Mouse (Mus musculus) hindbrain, embryonic 12.5 days (tissue): ENCODE data around the gene Col9a2. TPM values are rescaled to one million over a fixed set of nuclear protein-coding genes. Genes with fewer than 3 reads are reported as not detected.

Source experiments
- ATAC-seq: fragments of 200-750 bp; cut with Nextera tagmentation; 2 replicates; pipeline ENCODE4 v1.8.0; 2017; ENCODE audit warnings: moderate TSS enrichment; ENCODE audit not compliant: low FRiP score
- H3K27ac ChIP-seq: fragments of 300-500 bp; sonication (generic); 2 replicates; pipeline ENCODE4 v1.5.1; 2016; ENCODE audit warnings: mild to moderate bottlenecking
- H3K27me3 ChIP-seq: fragments of 300-500 bp; sonication (generic); 2 replicates; pipeline ENCODE4 v1.6.1; 2016; ENCODE audit warnings: mild to moderate bottlenecking
- H3K36me3 ChIP-seq: fragments of 300-500 bp; sonication (generic); 2 replicates; pipeline ENCODE4 v1.6.1; 2016; ENCODE audit warnings: mild to moderate bottlenecking
- H3K4me1 ChIP-seq: fragments of 300-500 bp; sonication (generic); 2 replicates; pipeline ENCODE4 v1.6.1; 2016
- H3K4me2 ChIP-seq: fragments of 300-500 bp; sonication (generic); replicated peaks from 2 replicates; pipeline ENCODE4 v1.6.1; 2016; ENCODE audit warnings: mild to moderate bottlenecking
- H3K4me3 ChIP-seq: fragments of 300-500 bp; sonication (generic); 2 replicates; pipeline ENCODE4 v1.5.1; 2016; ENCODE audit warnings: mild to moderate bottlenecking
- H3K9ac ChIP-seq: fragments of 300-500 bp; sonication (generic); 2 replicates; pipeline ENCODE4 v1.6.1; 2016; ENCODE audit warnings: mild to moderate bottlenecking, moderate library complexity
- H3K9me3 ChIP-seq: fragments of 300-500 bp; sonication (generic); replicated peaks from 2 replicates; pipeline ENCODE4 v1.6.1; 2016; ENCODE audit warnings: mild to moderate bottlenecking
- WGBS: fragments of 180-500 bp; shearing (Covaris S2); methylation state at CpG from one replicate; pipeline ENCODE4 v1.1.7; 2016; 5-methylcytosine and 5-hydroxymethylcytosine counted together
- polyA plus RNA-seq: library from polyadenylated mRNA; unstranded; fragments of >200 nt; fragmentation: Nextera tagmentation; extraction: Ambion mirVana; gene quantifications from 2 replicates; pipeline ENCODE4 v1.2.1, GENCODE M21; 2016

Gene Col9a2
- polyA plus RNA-seq, 1 experiment from 2014 or later, result 63.0 TPM

- Histone ChIP-seq H3K36me3 (no peaks in the 10 kb centered on the region), H3K9ac (no peak overlapping the region), H3K9me3 (no peaks in the 10 kb centered on the region), H3K27me3 (no peaks in the 10 kb centered on the region), H3K4me1 (peaks cover 15% of the 10 kb centered on the region), H3K4me3 (no peak overlapping the region), H3K4me2 (no peak overlapping the region), H3K27ac (no peak overlapping the region)
- WGBS, result 83% methylated on average over 11 of the region's 11 CpGs
- ATAC-seq, result no peak
Measured at GRCm38 (mm10) chr4:121010770-121011549, 28.2 kb upstream of the Col9a2 start.

DNA sequence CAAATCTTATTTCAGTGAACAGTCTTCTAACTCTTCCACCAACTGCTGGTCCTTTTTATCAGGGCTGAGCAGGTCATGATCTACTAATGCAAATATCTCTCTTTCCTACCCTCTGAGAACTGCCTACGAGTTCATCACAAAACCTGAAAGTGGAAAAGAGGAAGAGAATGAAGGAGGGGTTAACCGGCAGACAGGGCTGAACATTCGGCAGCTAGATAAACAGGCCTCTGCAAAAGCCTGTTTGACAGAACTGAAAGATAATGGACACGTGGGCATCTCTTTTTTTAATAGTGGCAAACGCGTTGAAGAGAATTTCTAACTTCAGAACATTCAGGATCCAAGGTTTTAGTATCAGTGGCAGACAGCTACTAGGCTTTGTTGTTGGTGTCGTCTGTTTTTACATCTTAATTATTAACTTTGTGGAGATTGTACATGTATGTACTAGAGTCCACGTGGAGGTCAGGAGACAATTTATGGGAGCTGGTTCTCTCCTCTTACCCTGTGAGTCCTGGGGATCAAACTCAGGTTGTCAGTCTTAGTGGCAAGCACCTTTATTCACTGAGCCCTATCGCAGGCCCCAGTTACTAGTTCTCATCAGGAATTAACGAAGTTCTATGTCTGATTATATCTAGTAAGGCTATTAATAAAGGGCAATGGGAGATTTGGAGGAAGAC is 24.5 kb upstream of the Col9a2 start:
- no peaks in the 10 kb centered on the region for H3K9me3 ChIP-seq
- no peak overlapping the region for H3K9ac ChIP-seq
- H3K4me3 ChIP-seq, result no peak overlapping the region
- no peaks in the 10 kb centered on the region for H3K27me3 ChIP-seq
- peaks cover 14% of the 10 kb centered on the region for H3K4me1 ChIP-seq
- peak overlapping the region; percentile 79; the same call in 1 of the 2 replicates for H3K4me2 ChIP-seq
- no peak overlapping the region for H3K27ac ChIP-seq
- no peaks in the 10 kb centered on the region for H3K36me3 ChIP-seq
- 82% methylated on average over 10 of the region's 10 CpGs for WGBS
- no peak for ATAC-seq

DNA sequence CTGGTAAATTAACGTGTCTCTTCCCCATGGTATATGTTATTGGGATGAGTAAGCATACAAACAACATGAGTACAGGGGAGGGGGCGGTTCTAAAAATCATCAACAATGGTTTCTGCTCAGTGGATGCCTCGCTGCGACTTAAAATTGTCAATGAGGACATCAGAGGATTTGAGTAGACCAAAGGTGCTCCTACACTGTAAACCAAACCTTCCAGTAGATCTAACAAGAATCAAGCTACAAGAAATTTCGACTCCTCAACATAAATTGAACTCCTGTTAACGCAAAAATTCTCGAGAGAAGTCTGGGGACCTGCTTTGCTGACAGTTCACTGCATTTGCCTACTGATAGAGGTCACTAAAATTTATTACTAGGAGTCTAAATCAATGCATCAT is 23.9 kb upstream of the Col9a2 start:
- WGBS, result 88% methylated on average over 7 of the region's 7 CpGs
- H3K27me3 ChIP-seq, result no peaks in the 10 kb centered on the region
- no peak for ATAC-seq
- 0 out of 2 replicates have a peak overlapping the region, but pooled peaks have one; percentile 91 for H3K9ac ChIP-seq
- no peaks in the 10 kb centered on the region for H3K36me3 ChIP-seq
- H3K4me2 ChIP-seq, result peak overlapping the region; percentile 79
- peaks cover 13% of the 10 kb centered on the region for H3K4me1 ChIP-seq
- no peak overlapping the region for H3K4me3 ChIP-seq
- no peak overlapping the region for H3K27ac ChIP-seq
- H3K9me3 ChIP-seq, result no peaks in the 10 kb centered on the region

GRCm38 (mm10) chr4:121016021-121016898 is 22.9 kb upstream of the Col9a2 start:
- Histone ChIP-seq H3K4me2 (peak overlapping the region; percentile 79), H3K36me3 (no peaks in the 10 kb centered on the region), H3K4me1 (peaks cover 11% of the 10 kb centered on the region), H3K4me3 (peak overlapping the region; percentile 77), H3K9me3 (no peaks in the 10 kb centered on the region), H3K27ac (peak overlapping the region; percentile 85), H3K9ac (peak overlapping the region; percentile 91), H3K27me3 (no peaks in the 10 kb centered on the region)
- WGBS, result 7% methylated on average over 39 of the region's 40 CpGs
- no peak; the same call in none of the 2 replicates for ATAC-seq

- H3K9ac ChIP-seq, result peak within 1 kb of the TSS; percentile 91
- no peaks in the 10 kb centered on the region for H3K36me3 ChIP-seq
- H3K27me3 ChIP-seq, result no peaks in the 10 kb centered on the region
- peak within 1 kb of the TSS; percentile 79 for H3K4me2 ChIP-seq
- ATAC-seq, result peak; percentile 97
- H3K4me3 ChIP-seq, result peak within 1 kb of the TSS; percentile 77
- no peaks in the 10 kb centered on the region for H3K9me3 ChIP-seq
- H3K27ac ChIP-seq, result peak within 1 kb of the TSS; percentile 85
- H3K4me1 ChIP-seq, result peaks cover 11% of the 10 kb centered on the region
- 0% methylated on average over 48 of the region's 48 CpGs for WGBS
Measured at GRCm38 (mm10) chr4:121016928-121017657, 22.1 kb upstream of the Col9a2 start, which contains the start of gene Smap2. Smap2 (minus strand) TSS chr4:121017247.

DNA sequence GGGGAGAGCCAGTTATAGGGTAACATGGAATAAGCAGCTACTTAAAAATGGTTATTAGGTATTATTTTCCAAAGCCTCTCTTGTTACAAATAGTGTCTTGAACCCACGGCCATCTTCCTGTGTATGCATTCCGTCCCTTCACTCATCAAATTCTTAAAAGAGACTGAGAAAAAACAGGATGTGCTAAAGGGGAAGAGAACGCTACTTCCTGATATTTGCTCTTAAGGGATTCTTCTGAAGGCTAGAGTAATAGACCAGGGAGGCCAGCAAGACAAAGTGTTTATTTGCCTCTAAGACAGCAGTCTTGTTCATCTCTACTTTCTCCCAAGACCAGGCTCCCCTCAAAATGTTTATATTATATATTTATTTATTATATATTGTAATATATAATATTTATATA is 20.9 kb upstream of the Col9a2 start:
- WGBS, result 90% methylated on average over 3 of the region's 3 CpGs
- H3K9me3 ChIP-seq, result no peaks in the 10 kb centered on the region
- ATAC-seq, result no peak

GRCm38 (mm10) chr4:121020040-121020790 is 19.0 kb upstream of the Col9a2 start:
- WGBS, result 83% methylated on average over 10 of the region's 10 CpGs
- no peak for ATAC-seq
- Histone ChIP-seq H3K27ac (no peak overlapping the region), H3K9ac (no peak overlapping the region), H3K4me2 (no peak overlapping the region), H3K9me3 (no peaks in the 10 kb centered on the region), H3K36me3 (no peaks in the 10 kb centered on the region), H3K4me3 (no peak overlapping the region), H3K4me1 (peaks cover 9% of the 10 kb centered on the region), H3K27me3 (no peaks in the 10 kb centered on the region)

More for the DNA sequence above, 20.9 kb upstream of the Col9a2 start:
- H3K27me3 ChIP-seq, result no peaks in the 10 kb centered on the region
- H3K27ac ChIP-seq, result no peak overlapping the region
- no peaks in the 10 kb centered on the region for H3K36me3 ChIP-seq
- no peak overlapping the region for H3K4me2 ChIP-seq
- peaks cover 11% of the 10 kb centered on the region for H3K4me1 ChIP-seq
- no peak overlapping the region for H3K9ac ChIP-seq
- H3K4me3 ChIP-seq, result no peak overlapping the region

DNA sequence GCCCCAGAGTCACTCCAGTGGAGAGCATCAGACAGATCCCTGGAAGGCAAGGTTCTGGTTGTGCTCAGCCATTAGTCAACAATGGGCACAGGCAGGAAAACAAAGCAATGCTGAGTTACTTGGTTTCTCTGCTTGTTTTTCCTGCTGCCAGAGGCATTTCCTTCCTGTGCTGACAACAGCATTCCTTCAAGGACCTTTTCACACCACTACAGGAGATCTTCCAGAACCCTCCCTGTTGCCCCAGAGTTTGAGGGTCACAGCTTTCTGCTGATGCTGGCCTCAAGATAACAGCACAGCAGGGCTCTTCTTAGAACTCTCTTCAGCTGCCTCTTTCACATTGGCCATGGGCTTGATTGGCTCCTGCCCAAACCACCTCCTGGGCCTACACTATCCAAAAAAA is 17.3 kb upstream of the Col9a2 start:
- Histone ChIP-seq H3K4me1 (no peaks in the 10 kb centered on the region), H3K9ac (no peak overlapping the region), H3K9me3 (no peaks in the 10 kb centered on the region), H3K4me3 (no peak overlapping the region), H3K27ac (no peak overlapping the region), H3K27me3 (no peaks in the 10 kb centered on the region), H3K36me3 (no peaks in the 10 kb centered on the region), H3K4me2 (no peak overlapping the region)
- ATAC-seq, result no peak

GRCm38 (mm10) chr4:121023464-121023863 is 15.7 kb upstream of the Col9a2 start:
- H3K4me2 ChIP-seq, result no peak overlapping the region
- no peaks in the 10 kb centered on the region for H3K27me3 ChIP-seq
- 88% methylated on average over 7 of the region's 7 CpGs for WGBS
- no peak overlapping the region for H3K27ac ChIP-seq
- H3K9me3 ChIP-seq, result no peaks in the 10 kb centered on the region
- no peak overlapping the region for H3K4me3 ChIP-seq
- no peaks in the 10 kb centered on the region for H3K4me1 ChIP-seq
- H3K36me3 ChIP-seq, result no peaks in the 10 kb centered on the region
- ATAC-seq, result no peak
- no peak overlapping the region for H3K9ac ChIP-seq

DNA sequence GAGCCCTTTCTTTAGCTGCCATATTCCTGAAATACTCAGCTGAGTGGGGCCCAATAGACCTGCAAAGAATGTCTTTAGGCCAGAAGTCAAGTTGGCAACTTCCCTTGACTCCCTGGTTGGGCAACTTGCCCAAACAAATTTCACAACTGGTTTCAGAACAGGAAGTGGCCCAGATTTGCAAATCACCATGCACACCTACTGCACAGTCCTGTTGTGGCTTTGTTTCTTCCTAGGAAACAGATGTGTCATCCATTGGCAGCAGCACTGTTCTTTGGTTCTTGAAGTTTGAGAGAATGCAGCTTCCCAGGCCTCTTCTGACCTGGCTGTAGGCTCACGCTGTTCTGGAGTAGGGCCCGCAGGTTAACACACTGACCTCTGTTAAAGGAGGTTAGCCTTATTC is 15.2 kb upstream of the Col9a2 start:
- Histone ChIP-seq H3K27ac (no peak overlapping the region), H3K27me3 (no peaks in the 10 kb centered on the region), H3K4me3 (no peak overlapping the region), H3K36me3 (no peaks in the 10 kb centered on the region), H3K9me3 (no peaks in the 10 kb centered on the region), H3K4me1 (no peaks in the 10 kb centered on the region), H3K9ac (no peak overlapping the region), H3K4me2 (no peak overlapping the region)
- no peak for ATAC-seq
- WGBS, result 97% methylated on average over 2 of the region's 2 CpGs

- Histone ChIP-seq H3K4me1 (no peaks in the 10 kb centered on the region), H3K9ac (no peak overlapping the region), H3K36me3 (no peaks in the 10 kb centered on the region), H3K4me2 (no peak overlapping the region), H3K27me3 (no peaks in the 10 kb centered on the region), H3K9me3 (no peaks in the 10 kb centered on the region), H3K4me3 (no peak overlapping the region), H3K27ac (no peak overlapping the region)
- WGBS, result 79% methylated on average over 2 of the region's 2 CpGs
- no peak for ATAC-seq
Measured at GRCm38 (mm10) chr4:121025681-121026080, 13.5 kb upstream of the Col9a2 start.
